Mouse (Mus musculus): ENCODE results near the gene Cbfa2t3.

- no peak for TF ChIP-seq POLR2A (IDR thresholded peaks at IDR 0.05; ENCODE audit: insufficient read depth, low read depth, low read length)
- TF ChIP-seq CTCF (IDR thresholded peaks at IDR 0.05; ENCODE audit: insufficient read depth, low read depth, low read length) = no peak
These were observed 19.5 kb downstream of the Cbfa2t3 start for GRCm38 (mm10) chr8:122679325-122679920.
